In the genomic region with DNA sequence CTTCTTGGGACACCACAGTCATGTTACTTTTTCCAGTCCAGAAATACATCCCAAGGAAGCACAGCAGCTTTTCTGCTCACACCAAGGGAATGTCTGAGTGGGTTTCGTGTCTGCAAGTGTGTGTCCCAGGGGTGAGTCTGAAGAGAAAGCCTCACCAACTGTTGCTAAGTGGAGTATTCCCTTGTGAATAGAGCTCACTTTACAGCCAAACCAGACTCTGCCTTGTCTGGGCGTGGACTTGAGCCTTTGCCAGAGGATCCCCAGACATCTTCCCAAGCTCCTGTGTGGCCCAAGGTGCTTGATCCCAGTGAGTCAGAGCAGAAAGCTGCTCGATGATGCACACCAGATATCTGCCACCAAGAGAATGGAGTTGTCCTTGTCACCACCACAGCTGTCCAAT, we compare ENCODE assay signal across 20 mouse cellular contexts. TPM values are rescaled to one million over a fixed set of nuclear protein-coding genes. Genes with fewer than 3 reads are reported as not detected.
DNase-seq lines count a peak whose midpoint lies in the region; ATAC-seq lines count a peak whose summit lies in the region.
"Had no signal": no experiment of that assay in that cellular context is flagged by ENCODE, and none has a peak within 500 bp of the region (broad histone marks: within the 10 kb centered on the region; RNA-seq: fewer than 3 reads in every experiment).

No protein-coding gene starts in this region.

- DNase-seq in embryonic facial prominence, embryonic 14.5 days (ENCODE audit: low spot score): peak; percentile 63
- DNase-seq in embryonic facial prominence, embryonic 10.5 days (ENCODE audit: low spot score): no peak
- peak; percentile 80 for DNase-seq in 3T3-L1 (ENCODE audit: low read depth, low spot score)
- peak; percentile 18 for DNase-seq in Muller cell, postnatal 12 days (ENCODE audit: inconsistent ontology term)
- DNase-seq in fibroblast of lung, adult 2 months (ENCODE audit: low read depth): peak; percentile 10
- no peak for DNase-seq in layer of hippocampus, adult 18-20 months (ENCODE audit: low spot score in 2 of 2)
- DNase-seq: B cell, adult 2 months; cerebellum, adult 11-12 months; cerebellum, adult 9-10 months; cerebellum, postnatal 25 days; forebrain, postnatal 0 days; gastrocnemius, adult 2 months; gastrocnemius, postnatal 25 days; kidney, adult 18-20 months had no signal

- H3K4me1 ChIP-seq in embryonic facial prominence, embryonic 14.5 days (ENCODE audit: control insufficient read depth, insufficient read depth, low read length): peaks cover 14% of the 10 kb centered on the region; the same call in 1 of the 2 replicates
- peaks cover 29% of the 10 kb centered on the region for H3K4me1 ChIP-seq in embryonic facial prominence, embryonic 10.5 days
- peaks cover 2% of the 10 kb centered on the region; the same call in 1 of the 2 replicates for H3K4me1 ChIP-seq in forebrain, embryonic 16.5 days (replicated peaks; ENCODE audit: control insufficient read depth, insufficient read depth, low read length)
- H3K4me1 ChIP-seq: intestine, embryonic 15.5 days had no signal

- 66% methylated on average over 3 of the region's 3 CpGs for WGBS in embryonic facial prominence, embryonic 14.5 days
- WGBS in embryonic facial prominence, embryonic 10.5 days: 87% methylated on average over 3 of the region's 3 CpGs
- WGBS in forebrain, embryonic 16.5 days: 87% methylated on average over 3 of the region's 3 CpGs

- peak; percentile 63; the same call in 1 of the 2 replicates for ATAC-seq in embryonic facial prominence, embryonic 14.5 days (ENCODE audit: low read depth)
- ATAC-seq in forebrain, embryonic 16.5 days: no peak
- ATAC-seq: forebrain, postnatal 0 days; intestine, embryonic 15.5 days had no signal

- no peak overlapping the region for H3K9ac ChIP-seq in embryonic facial prominence, embryonic 14.5 days (ENCODE audit: low read depth, low read length)
- H3K9ac ChIP-seq in forebrain, embryonic 16.5 days (replicated peaks; ENCODE audit: low read depth, low read length): no peak overlapping the region
- H3K9ac ChIP-seq: embryonic facial prominence, embryonic 13.5 days; forebrain, postnatal 0 days; hindbrain, embryonic 14.5 days; intestine, embryonic 15.5 days had no signal

- H3K36me3 ChIP-seq in embryonic facial prominence, embryonic 14.5 days (ENCODE audit: control insufficient read depth, insufficient read depth, low read length): no peaks in the 10 kb centered on the region
- H3K36me3 ChIP-seq in embryonic facial prominence, embryonic 10.5 days (replicated peaks): peaks cover 33% of the 10 kb centered on the region
- H3K36me3 ChIP-seq in forebrain, embryonic 16.5 days (ENCODE audit: control insufficient read depth, insufficient read depth): no peaks in the 10 kb centered on the region
- H3K36me3 ChIP-seq: hindbrain, embryonic 10.5 days had no signal

- H3K4me2 ChIP-seq in embryonic facial prominence, embryonic 14.5 days (ENCODE audit: low read depth, low read length): no peak overlapping the region
- no peak overlapping the region for H3K4me2 ChIP-seq in forebrain, embryonic 16.5 days (ENCODE audit: low read length)
- H3K4me2 ChIP-seq: embryonic facial prominence, embryonic 13.5 days; hindbrain, embryonic 14.5 days; intestine, embryonic 15.5 days had no signal

- H3K4me3 ChIP-seq in embryonic facial prominence, embryonic 14.5 days (ENCODE audit: low read depth, low read length): no peak overlapping the region
- no peak overlapping the region for H3K4me3 ChIP-seq in embryonic facial prominence, embryonic 10.5 days
- no peak overlapping the region for H3K4me3 ChIP-seq in forebrain, embryonic 16.5 days (replicated peaks; ENCODE audit: low read length)
- H3K4me3 ChIP-seq: embryonic facial prominence, embryonic 13.5 days; erythroblast, embryonic 14.5 days; gastrocnemius, adult 2 months; hindbrain, embryonic 10.5 days; intestine, embryonic 15.5 days had no signal

- no peaks in the 10 kb centered on the region for H3K27me3 ChIP-seq in embryonic facial prominence, embryonic 14.5 days (replicated peaks; ENCODE audit: control insufficient read depth, insufficient read depth, low read length)
- H3K27me3 ChIP-seq in embryonic facial prominence, embryonic 10.5 days (replicated peaks; ENCODE audit: low read depth, poor library complexity, severe bottlenecking): no peaks in the 10 kb centered on the region
- no peaks in the 10 kb centered on the region for H3K27me3 ChIP-seq in forebrain, embryonic 16.5 days (replicated peaks; ENCODE audit: control insufficient read depth, insufficient read depth, low read length)
- H3K27me3 ChIP-seq: embryonic facial prominence, embryonic 13.5 days; intestine, embryonic 15.5 days had no signal

- H3K27ac ChIP-seq in embryonic facial prominence, embryonic 14.5 days (replicated peaks; ENCODE audit: low read depth, low read length): no peak overlapping the region
- H3K27ac ChIP-seq in embryonic facial prominence, embryonic 10.5 days (replicated peaks): no peak overlapping the region
- no peak overlapping the region for H3K27ac ChIP-seq in forebrain, embryonic 16.5 days (ENCODE audit: low read length)
- H3K27ac ChIP-seq: embryonic facial prominence, embryonic 13.5 days; gastrocnemius, adult 2 months; hindbrain, embryonic 10.5 days; hindbrain, embryonic 14.5 days; intestine, embryonic 15.5 days had no signal

- H3K9me3 ChIP-seq in embryonic facial prominence, embryonic 14.5 days (ENCODE audit: control insufficient read depth, low read length): peaks cover 8% of the 10 kb centered on the region; the same call in 1 of the 2 replicates
- peaks cover 8% of the 10 kb centered on the region for H3K9me3 ChIP-seq in embryonic facial prominence, embryonic 10.5 days
- peaks cover 4% of the 10 kb centered on the region; the same call in 1 of the 2 replicates for H3K9me3 ChIP-seq in forebrain, embryonic 16.5 days (ENCODE audit: control insufficient read depth, low read length)
- H3K9me3 ChIP-seq: intestine, embryonic 15.5 days had no signal

RNA-seq across cellular contexts. Expression of a gene that starts 48.0 kb away (rescaled TPM):
- 8.1 and 10.4 TPM in 2 replicates for polyA plus RNA-seq in embryonic facial prominence, embryonic 14.5 days (2014; fragmentation: Nextera tagmentation; extraction: Ambion mirVana)
- 9.0 and 10.2 TPM in 2 replicates for polyA plus RNA-seq in embryonic facial prominence, embryonic 10.5 days (2016; fragmentation: Nextera tagmentation; extraction: Ambion mirVana)
- total RNA-seq in layer of hippocampus, adult 18-20 months (2021): 10 to 100 TPM; 18.9 to 20.7 TPM
- 4.7 and 5.3 TPM in 2 replicates for polyA plus RNA-seq in forebrain, embryonic 16.5 days (2015; fragmentation: Nextera tagmentation; extraction: Ambion mirVana)
- polyA plus RNA-seq: erythroblast, embryonic 14.5 days had no signal

Comparison
In these comparisons a context has a peak if more than half of its experiments do, and no peak if none do; other contexts are left out.
1. DNase-seq: peak in embryonic facial prominence, embryonic 14.5 days (single experiment), 3T3-L1 (single experiment), Muller cell, postnatal 12 days (single experiment) and fibroblast of lung, adult 2 months (single experiment); none in embryonic facial prominence, embryonic 10.5 days (single experiment) and layer of hippocampus, adult 18-20 months (0 of 2).